Mouse (Mus musculus): ENCODE measurements at regions not wholly inside any gene's neighbourhood (a gene's known extent, or its start where the extent isn't known, plus 50 kb on each side); places are given as distances from the start of the nearest gene placed in this dataset.

GRCm38 (mm10) chr12:70738554-70738953 is 86.8 kb upstream of the Frmd6 start:
- no peak for DNase-seq
- intact Hi-C loops (cut with DNase I; ENCODE audit: low total_unique reads), result no loop called here

GRCm38 (mm10) chr12:70739316-70739715 is 86.0 kb upstream of the Frmd6 start:
- intact Hi-C loops (cut with DNase I; ENCODE audit: low total_unique reads), result no loop called here
- no peak for DNase-seq

GRCm38 (mm10) chr12:70739766-70740165 is 85.5 kb upstream of the Frmd6 start:
- no peak for DNase-seq
- intact Hi-C loops (cut with DNase I; ENCODE audit: low total_unique reads), result no loop called here

GRCm38 (mm10) chr12:70742836-70743235 is 82.5 kb upstream of the Frmd6 start:
- DNase-seq, result no peak
- intact Hi-C loops (cut with DNase I; ENCODE audit: low total_unique reads), result no loop called here

GRCm38 (mm10) chr12:70745681-70746080 is 79.6 kb upstream of the Frmd6 start:
- no peak for DNase-seq
- intact Hi-C loops (cut with DNase I; ENCODE audit: low total_unique reads), result no loop called here

GRCm38 (mm10) chr12:70749651-70750050 is 75.7 kb upstream of the Frmd6 start:
- intact Hi-C loops (cut with DNase I; ENCODE audit: low total_unique reads), result no loop called here
- no peak for DNase-seq

GRCm38 (mm10) chr12:70750651-70751578 is 74.4 kb upstream of the Frmd6 start:
- no peak for DNase-seq
- intact Hi-C loops (cut with DNase I; ENCODE audit: low total_unique reads), result no loop called here

- DNase-seq, result peak; percentile 25
- intact Hi-C loops (cut with DNase I; ENCODE audit: low total_unique reads), result no loop called here
Measured at GRCm38 (mm10) chr12:70752266-70752910, 72.9 kb upstream of the Frmd6 start.

GRCm38 (mm10) chr12:70752911-70753290 is 72.4 kb upstream of the Frmd6 start:
- DNase-seq, result no peak
- intact Hi-C loops (cut with DNase I; ENCODE audit: low total_unique reads), result no loop called here

- intact Hi-C loops (cut with DNase I; ENCODE audit: low total_unique reads), result no loop called here
Measured at GRCm38 (mm10) chr12:70753458-70753857, 71.9 kb upstream of the Frmd6 start.

GRCm38 (mm10) chr12:70758080-70758479 is 67.2 kb upstream of the Frmd6 start:
- intact Hi-C loops (cut with DNase I; ENCODE audit: low total_unique reads), result no loop called here
- no peak for DNase-seq

More at GRCm38 (mm10) chr12:70753458-70753857, 71.9 kb upstream of the Frmd6 start:
- no peak for DNase-seq

- intact Hi-C loops (cut with DNase I; ENCODE audit: low total_unique reads), result no loop called here
Measured at GRCm38 (mm10) chr12:70763542-70763941, 61.8 kb upstream of the Frmd6 start.

GRCm38 (mm10) chr12:70766319-70766718 is 59.0 kb upstream of the Frmd6 start:
- no peak for DNase-seq
- intact Hi-C loops (cut with DNase I; ENCODE audit: low total_unique reads), result no loop called here

More at GRCm38 (mm10) chr12:70763542-70763941, 61.8 kb upstream of the Frmd6 start:
- DNase-seq, result no peak

GRCm38 (mm10) chr12:70767959-70768358 is 57.4 kb upstream of the Frmd6 start:
- intact Hi-C loops (cut with DNase I; ENCODE audit: low total_unique reads), result no loop called here
- DNase-seq, result no peak

GRCm38 (mm10) chr12:70768745-70769144 is 56.6 kb upstream of the Frmd6 start:
- intact Hi-C loops (cut with DNase I; ENCODE audit: low total_unique reads), result no loop called here
- DNase-seq, result no peak

GRCm38 (mm10) chr12:70769538-70770176 is 55.7 kb upstream of the Frmd6 start:
- intact Hi-C loops (cut with DNase I; ENCODE audit: low total_unique reads), result no loop called here
- DNase-seq, result no peak

- intact Hi-C loops (cut with DNase I; ENCODE audit: low total_unique reads), result no loop called here
Measured at GRCm38 (mm10) chr12:70774006-70774405, 51.3 kb upstream of the Frmd6 start.

GRCm38 (mm10) chr12:70774816-70775591 is 50.3 kb upstream of the Frmd6 start:
- intact Hi-C loops (cut with DNase I; ENCODE audit: low total_unique reads), result no loop called here
- DNase-seq, result no peak

More at GRCm38 (mm10) chr12:70774006-70774405, 51.3 kb upstream of the Frmd6 start:
- no peak for DNase-seq

Measured in gastrocnemius, postnatal 14 days (tissue).